Mouse (Mus musculus): ENCODE measurements around the gene Anxa11. TPM values are rescaled to one million over a fixed set of nuclear protein-coding genes. Genes with fewer than 3 reads are reported as not detected.

The Anxa11 gene
- polyA plus RNA-seq, 1 experiment from 2014 or later = 3.2 TPM

GRCm38 (mm10) chr14:25838411-25838810 lies 3.5 kb upstream of the Anxa11 start:
- no peak overlapping the region for H3K4me2 ChIP-seq (replicated peaks)
- H3K4me1 ChIP-seq (replicated peaks; ENCODE audit: control insufficient read depth, insufficient read depth, low read length) = peaks cover 14% of the 10 kb centered on the region
- WGBS = 58% methylated on average over 8 of the region's 8 CpGs
- DNase-seq (ENCODE audit: low spot score) (no peak), ATAC-seq (ENCODE audit: low FRiP score) (no peak)
- no peak overlapping the region for H3K9ac ChIP-seq
- no peak overlapping the region for H3K27ac ChIP-seq
- H3K36me3 ChIP-seq (replicated peaks; ENCODE audit: control insufficient read depth, insufficient read depth) = no peaks in the 10 kb centered on the region
- no peak overlapping the region for H3K4me3 ChIP-seq (replicated peaks; ENCODE audit: low read length)
- H3K9me3 ChIP-seq (ENCODE audit: control insufficient read depth, low read length) = no peaks in the 10 kb centered on the region
- peaks cover 23% of the 10 kb centered on the region for H3K27me3 ChIP-seq (ENCODE audit: control insufficient read depth, insufficient read depth, low read length)

DNA sequence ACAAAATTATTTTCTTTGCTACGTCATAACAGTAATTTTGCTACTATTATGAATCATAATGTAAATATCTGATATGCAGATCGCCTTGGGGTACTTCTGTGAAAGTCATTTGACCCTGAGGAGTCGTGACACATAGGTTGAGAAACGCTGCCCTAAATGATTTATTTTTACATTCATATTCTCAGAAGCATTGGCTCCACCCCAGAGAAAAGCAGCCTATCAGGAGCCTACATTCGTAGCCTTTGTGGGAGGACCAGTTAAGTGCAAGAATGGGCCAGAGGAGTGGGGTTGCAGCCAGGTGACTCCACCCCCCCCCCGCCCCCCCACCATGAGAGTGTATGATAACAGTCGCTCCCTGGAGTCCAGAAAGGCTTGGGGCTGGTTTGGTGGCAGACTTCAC lies 2.2 kb upstream of the Anxa11 start:
- H3K9me3 ChIP-seq (ENCODE audit: control insufficient read depth, low read length) = no peaks in the 10 kb centered on the region
- H3K4me1 ChIP-seq (replicated peaks; ENCODE audit: control insufficient read depth, insufficient read depth, low read length) = peaks cover 14% of the 10 kb centered on the region
- H3K9ac ChIP-seq = no peak overlapping the region
- no peak for DNase-seq (ENCODE audit: low spot score)
- no peak overlapping the region for H3K4me3 ChIP-seq (replicated peaks; ENCODE audit: low read length)
- no peak for ATAC-seq (ENCODE audit: low FRiP score)
- H3K27me3 ChIP-seq (ENCODE audit: control insufficient read depth, insufficient read depth, low read length) = peaks cover 30% of the 10 kb centered on the region
- H3K4me2 ChIP-seq (replicated peaks) = no peak overlapping the region
- WGBS = 74% methylated on average over 7 of the region's 7 CpGs
- H3K27ac ChIP-seq = no peak overlapping the region
- H3K36me3 ChIP-seq (replicated peaks; ENCODE audit: control insufficient read depth, insufficient read depth) = no peaks in the 10 kb centered on the region

- Histone ChIP-seq H3K9me3 (ENCODE audit: control insufficient read depth, low read length) (no peaks in the 10 kb centered on the region), H3K4me1 (replicated peaks; ENCODE audit: control insufficient read depth, insufficient read depth, low read length) (peaks cover 14% of the 10 kb centered on the region), H3K36me3 (replicated peaks; ENCODE audit: control insufficient read depth, insufficient read depth) (no peaks in the 10 kb centered on the region), H3K27me3 (ENCODE audit: control insufficient read depth, insufficient read depth, low read length) (peaks cover 30% of the 10 kb centered on the region), H3K9ac (no peak overlapping the region), H3K27ac (no peak overlapping the region), H3K4me3 (replicated peaks; ENCODE audit: low read length) (no peak overlapping the region), H3K4me2 (replicated peaks) (no peak overlapping the region)
- ATAC-seq (ENCODE audit: low FRiP score) (no peak), DNase-seq (ENCODE audit: low spot score) (no peak)
- 4% methylated on average over 7 of the region's 7 CpGs for WGBS
Measured at GRCm38 (mm10) chr14:25840961-25841360, 995 bp upstream of the Anxa11 start.

- peaks cover 30% of the 10 kb centered on the region for H3K27me3 ChIP-seq (ENCODE audit: control insufficient read depth, insufficient read depth, low read length)
- peak overlapping the region; percentile 38 for H3K4me3 ChIP-seq (replicated peaks; ENCODE audit: low read length)
- H3K9me3 ChIP-seq (ENCODE audit: control insufficient read depth, low read length) = no peaks in the 10 kb centered on the region
- H3K4me1 ChIP-seq (replicated peaks; ENCODE audit: control insufficient read depth, insufficient read depth, low read length) = peaks cover 14% of the 10 kb centered on the region
- no peak overlapping the region for H3K27ac ChIP-seq
- WGBS = 4% methylated on average over 4 of the region's 4 CpGs
- no peak for ATAC-seq (ENCODE audit: low FRiP score)
- peak overlapping the region; percentile 66 for H3K4me2 ChIP-seq (replicated peaks)
- DNase-seq (ENCODE audit: low spot score) = no peak
- no peaks in the 10 kb centered on the region for H3K36me3 ChIP-seq (replicated peaks; ENCODE audit: control insufficient read depth, insufficient read depth)
- H3K9ac ChIP-seq = 0 out of 2 replicates have a peak overlapping the region, but pooled peaks have one; percentile 22
Measured at GRCm38 (mm10) chr14:25841579-25841978, 377 bp upstream of the Anxa11 start.

- peaks cover 30% of the 10 kb centered on the region for H3K27me3 ChIP-seq (ENCODE audit: control insufficient read depth, insufficient read depth, low read length)
- 2% methylated on average over 12 of the region's 12 CpGs for WGBS
- peak overlapping the region; percentile 66 for H3K4me2 ChIP-seq (replicated peaks)
- DNase-seq (ENCODE audit: low spot score) (no peak), ATAC-seq (ENCODE audit: low FRiP score) (no peak)
- no peaks in the 10 kb centered on the region for H3K36me3 ChIP-seq (replicated peaks; ENCODE audit: control insufficient read depth, insufficient read depth)
- H3K4me3 ChIP-seq (replicated peaks; ENCODE audit: low read length) = peak overlapping the region; percentile 38
- H3K4me1 ChIP-seq (replicated peaks; ENCODE audit: control insufficient read depth, insufficient read depth, low read length) = peaks cover 14% of the 10 kb centered on the region
- H3K9me3 ChIP-seq (ENCODE audit: control insufficient read depth, low read length) = no peaks in the 10 kb centered on the region
- H3K9ac ChIP-seq = 0 out of 2 replicates have a peak overlapping the region, but pooled peaks have one; percentile 22
- H3K27ac ChIP-seq = no peak overlapping the region
Measured at GRCm38 (mm10) chr14:25842688-25843003, 690 bp downstream of the Anxa11 start.

- ATAC-seq (ENCODE audit: low FRiP score) = no peak
- no peaks in the 10 kb centered on the region for H3K36me3 ChIP-seq (replicated peaks; ENCODE audit: control insufficient read depth, insufficient read depth)
- DNase-seq (ENCODE audit: low spot score) = no peak
- 90% methylated on average over 4 of the region's 4 CpGs for WGBS
- H3K27ac ChIP-seq = no peak overlapping the region
- H3K4me1 ChIP-seq (replicated peaks; ENCODE audit: control insufficient read depth, insufficient read depth, low read length) = peaks cover 14% of the 10 kb centered on the region
- no peak overlapping the region for H3K9ac ChIP-seq
- peaks cover 30% of the 10 kb centered on the region for H3K27me3 ChIP-seq (ENCODE audit: control insufficient read depth, insufficient read depth, low read length)
- no peaks in the 10 kb centered on the region for H3K9me3 ChIP-seq (ENCODE audit: control insufficient read depth, low read length)
- H3K4me2 ChIP-seq (replicated peaks) = no peak overlapping the region
- no peak overlapping the region for H3K4me3 ChIP-seq (replicated peaks; ENCODE audit: low read length)
Measured at GRCm38 (mm10) chr14:25844372-25844771, 2.4 kb downstream of the Anxa11 start.

- Histone ChIP-seq H3K9ac (no peak overlapping the region), H3K36me3 (replicated peaks; ENCODE audit: control insufficient read depth, insufficient read depth) (no peaks in the 10 kb centered on the region), H3K9me3 (ENCODE audit: control insufficient read depth, low read length) (no peaks in the 10 kb centered on the region), H3K4me1 (replicated peaks; ENCODE audit: control insufficient read depth, insufficient read depth, low read length) (peaks cover 14% of the 10 kb centered on the region), H3K27ac (no peak overlapping the region), H3K4me2 (replicated peaks) (no peak overlapping the region), H3K4me3 (replicated peaks; ENCODE audit: low read length) (no peak overlapping the region), H3K27me3 (ENCODE audit: control insufficient read depth, insufficient read depth, low read length) (peaks cover 29% of the 10 kb centered on the region)
- 88% methylated on average over 6 of the region's 6 CpGs for WGBS
- DNase-seq (ENCODE audit: low spot score) (no peak), ATAC-seq (ENCODE audit: low FRiP score) (no peak)
Measured at GRCm38 (mm10) chr14:25845832-25846383, 4.0 kb downstream of the Anxa11 start.

DNA sequence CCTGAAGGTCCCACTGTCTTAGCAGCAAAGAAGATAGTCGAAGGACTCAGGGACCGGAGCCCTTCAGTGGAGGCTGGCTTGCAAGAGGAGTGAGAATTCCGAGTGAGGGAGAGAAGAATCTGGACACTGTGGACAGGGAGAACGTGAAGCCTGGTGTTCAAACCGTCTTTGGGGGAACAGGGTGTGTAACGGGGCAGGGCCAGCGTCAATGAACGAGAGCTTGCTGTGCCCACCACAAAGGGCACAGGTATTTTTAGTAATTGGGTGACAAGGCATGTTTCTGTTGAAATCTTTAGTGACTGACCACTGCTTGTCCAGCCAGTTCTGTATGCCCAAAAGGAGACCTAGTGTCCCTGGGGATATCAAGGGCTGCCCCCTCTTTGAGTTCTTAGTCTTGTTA lies 4.6 kb downstream of the Anxa11 start:
- Histone ChIP-seq H3K27ac (no peak overlapping the region), H3K27me3 (ENCODE audit: control insufficient read depth, insufficient read depth, low read length) (peaks cover 23% of the 10 kb centered on the region), H3K4me1 (replicated peaks; ENCODE audit: control insufficient read depth, insufficient read depth, low read length) (peaks cover 14% of the 10 kb centered on the region), H3K9me3 (ENCODE audit: control insufficient read depth, low read length) (no peaks in the 10 kb centered on the region), H3K36me3 (replicated peaks; ENCODE audit: control insufficient read depth, insufficient read depth) (no peaks in the 10 kb centered on the region), H3K4me3 (replicated peaks; ENCODE audit: low read length) (no peak overlapping the region), H3K9ac (no peak overlapping the region), H3K4me2 (replicated peaks) (no peak overlapping the region)
- DNase-seq (ENCODE audit: low spot score) (no peak), ATAC-seq (ENCODE audit: low FRiP score) (no peak)
- 88% methylated on average over 8 of the region's 8 CpGs for WGBS

GRCm38 (mm10) chr14:25847660-25848059 lies 5.7 kb downstream of the Anxa11 start:
- ATAC-seq (ENCODE audit: low FRiP score) = no peak
- DNase-seq (ENCODE audit: low spot score) = no peak
- Histone ChIP-seq H3K4me3 (replicated peaks; ENCODE audit: low read length) (no peak overlapping the region), H3K9ac (no peak overlapping the region), H3K36me3 (replicated peaks; ENCODE audit: control insufficient read depth, insufficient read depth) (no peaks in the 10 kb centered on the region), H3K9me3 (ENCODE audit: control insufficient read depth, low read length) (no peaks in the 10 kb centered on the region), H3K27me3 (ENCODE audit: control insufficient read depth, insufficient read depth, low read length) (peaks cover 14% of the 10 kb centered on the region), H3K27ac (no peak overlapping the region), H3K4me1 (replicated peaks; ENCODE audit: control insufficient read depth, insufficient read depth, low read length) (0 out of 2 replicates have a peak, but pooled peaks cover 2% of the 10 kb centered on the region), H3K4me2 (replicated peaks) (no peak overlapping the region)
- 36% methylated on average over 9 of the region's 9 CpGs for WGBS

DNA sequence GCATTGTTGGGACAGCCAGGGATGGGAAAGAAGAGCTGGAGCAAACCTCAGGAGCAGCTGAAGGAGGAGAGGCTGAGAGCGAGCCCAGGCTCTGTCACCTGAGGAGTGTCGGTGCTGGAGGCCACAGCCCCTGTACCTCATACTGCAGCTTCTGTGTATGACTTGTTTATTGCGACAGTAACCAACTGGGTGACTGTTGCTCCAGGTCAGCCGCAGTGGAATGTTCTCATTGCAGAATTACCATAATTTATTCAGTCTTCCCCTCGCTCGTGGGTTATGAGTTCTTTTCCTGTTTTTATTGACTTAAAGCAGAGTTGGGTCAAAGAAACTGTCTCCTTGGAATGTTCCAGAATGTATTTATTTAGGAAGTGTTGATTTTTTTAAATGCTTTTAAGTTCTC lies 6.3 kb downstream of the Anxa11 start:
- H3K4me2 ChIP-seq (replicated peaks) = no peak overlapping the region
- H3K9me3 ChIP-seq (ENCODE audit: control insufficient read depth, low read length) = no peaks in the 10 kb centered on the region
- H3K27ac ChIP-seq = no peak overlapping the region
- H3K9ac ChIP-seq = no peak overlapping the region
- ATAC-seq (ENCODE audit: low FRiP score) (no peak), DNase-seq (ENCODE audit: low spot score) (no peak)
- no peak overlapping the region for H3K4me3 ChIP-seq (replicated peaks; ENCODE audit: low read length)
- no peaks in the 10 kb centered on the region for H3K36me3 ChIP-seq (replicated peaks; ENCODE audit: control insufficient read depth, insufficient read depth)
- WGBS = 64% methylated on average over 6 of the region's 6 CpGs
- H3K4me1 ChIP-seq (replicated peaks; ENCODE audit: control insufficient read depth, insufficient read depth, low read length) = no peaks in the 10 kb centered on the region
- peaks cover 9% of the 10 kb centered on the region for H3K27me3 ChIP-seq (ENCODE audit: control insufficient read depth, insufficient read depth, low read length)

All from hindbrain, embryonic 14.5 days (tissue).